Mouse (Mus musculus): ENCODE measurements around the gene Shf. TPM values are rescaled to one million over a fixed set of nuclear protein-coding genes. Genes with fewer than 3 reads are reported as not detected.
A peak's percentile ranks its signal among the peaks of the same experiment; 100 is the strongest.
"Not testable (repeated sequence)": the region's sequence is repeated elsewhere in the genome, so short reads cannot be mapped to it uniquely, and the experiment has no call there.

The Shf gene
- polyA plus RNA-seq, 1 experiment from 2014 or later: 3.6 TPM

DNA sequence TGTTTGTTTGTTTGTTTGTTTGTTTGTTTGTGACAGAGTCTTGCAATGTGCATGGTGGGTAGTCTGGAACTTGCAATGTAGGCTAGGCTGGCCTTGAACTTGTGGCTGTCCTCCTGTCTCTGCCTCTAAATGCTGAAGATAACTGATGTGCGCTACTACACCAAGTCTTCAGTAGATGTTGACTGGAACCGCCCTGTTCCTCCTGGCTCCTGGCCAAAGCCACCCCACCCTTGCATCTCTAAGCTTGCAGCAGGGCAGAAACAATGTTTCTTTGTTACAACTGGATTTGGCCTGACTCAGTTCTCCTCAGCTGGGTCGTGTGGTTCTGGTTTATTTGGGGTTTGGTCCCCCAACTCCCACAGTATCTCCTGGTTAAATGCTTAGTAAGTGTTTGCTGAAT lies 34.8 kb downstream of the Shf start:
- no peak overlapping the region for H3K9ac ChIP-seq
- no peaks in the 10 kb centered on the region for H3K36me3 ChIP-seq
- H3K9me3 ChIP-seq: no peaks in the 10 kb centered on the region
- no peak overlapping the region for H3K4me3 ChIP-seq (replicated peaks)
- H3K27ac ChIP-seq: no peak overlapping the region
- no peak overlapping the region for H3K4me2 ChIP-seq (replicated peaks)
- no peaks in the 10 kb centered on the region for H3K4me1 ChIP-seq (replicated peaks)
- peak; percentile 52; the same call in 1 of the 2 replicates for ATAC-seq
- WGBS: 56% methylated on average over 3 of the region's 3 CpGs
- H3K27me3 ChIP-seq (replicated peaks): no peaks in the 10 kb centered on the region

- no peak overlapping the region for H3K9ac ChIP-seq
- H3K9me3 ChIP-seq: no peaks in the 10 kb centered on the region
- WGBS: 85% methylated on average over 3 of the region's 3 CpGs
- no peak overlapping the region for H3K4me2 ChIP-seq (replicated peaks)
- no peaks in the 10 kb centered on the region for H3K36me3 ChIP-seq
- no peak overlapping the region for H3K4me3 ChIP-seq (replicated peaks)
- no peaks in the 10 kb centered on the region for H3K27me3 ChIP-seq (replicated peaks)
- H3K4me1 ChIP-seq (replicated peaks): no peaks in the 10 kb centered on the region
- ATAC-seq: no peak
- no peak overlapping the region for H3K27ac ChIP-seq
Observed at GRCm38 (mm10) chr2:122332222-122332621, 36.7 kb downstream of the Shf start.

- not testable (repeated sequence) for H3K27ac ChIP-seq; H3K36me3 ChIP-seq; H3K4me3 ChIP-seq (replicated peaks); H3K27me3 ChIP-seq (replicated peaks); H3K4me1 ChIP-seq (replicated peaks); H3K9ac ChIP-seq; H3K9me3 ChIP-seq; H3K4me2 ChIP-seq (replicated peaks); ATAC-seq
- WGBS: 84% methylated on average over 6 of the region's 6 CpGs
Observed at GRCm38 (mm10) chr2:122330317-122330716, 38.6 kb downstream of the Shf start.

DNA sequence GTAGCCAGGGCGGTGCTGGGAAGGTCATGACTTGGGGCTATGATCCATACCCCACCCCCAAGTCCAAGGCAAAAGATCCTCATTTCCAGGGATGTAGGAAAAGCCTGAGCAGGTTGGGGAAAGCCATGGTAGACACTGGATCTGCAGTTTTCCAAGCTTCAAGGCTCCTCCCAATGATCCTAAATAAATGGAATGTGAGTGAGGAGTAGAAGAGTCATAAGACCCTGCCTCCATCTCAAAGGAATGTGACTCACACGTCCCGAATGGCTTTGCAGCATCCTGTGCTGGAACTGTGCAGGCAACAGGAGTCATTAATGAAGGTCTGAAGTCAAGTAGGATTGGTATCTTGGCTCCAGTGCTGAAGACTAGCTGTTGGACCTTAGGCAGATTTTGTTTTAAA lies 41.0 kb downstream of the Shf start:
- no peaks in the 10 kb centered on the region for H3K4me1 ChIP-seq (replicated peaks)
- 58% methylated on average over 3 of the region's 3 CpGs for WGBS
- no peak for ATAC-seq
- no peaks in the 10 kb centered on the region for H3K36me3 ChIP-seq
- H3K4me2 ChIP-seq (replicated peaks): no peak overlapping the region
- H3K9me3 ChIP-seq: no peaks in the 10 kb centered on the region
- no peak overlapping the region for H3K9ac ChIP-seq
- H3K27ac ChIP-seq: no peak overlapping the region
- H3K27me3 ChIP-seq (replicated peaks): no peaks in the 10 kb centered on the region
- no peak overlapping the region for H3K4me3 ChIP-seq (replicated peaks)

DNA sequence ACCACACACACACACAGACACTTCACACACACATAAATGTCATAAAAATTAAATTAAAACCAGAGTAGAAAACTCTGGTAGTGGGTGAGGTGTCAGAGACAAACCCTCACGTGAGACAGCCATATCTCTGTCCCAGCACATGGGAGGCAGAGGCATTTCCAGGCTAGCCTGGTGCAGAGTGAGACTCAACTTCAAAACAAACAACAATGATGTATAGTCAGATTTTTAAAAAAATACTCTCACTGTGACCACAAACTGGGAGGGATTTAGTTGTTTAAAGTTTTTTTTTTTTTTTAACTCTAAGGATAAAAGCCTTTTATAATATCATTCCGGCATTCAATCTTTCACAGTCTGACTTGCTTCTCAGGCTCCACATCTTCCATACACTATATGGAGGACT lies 43.6 kb downstream of the Shf start:
- WGBS: 63% methylated on average over 2 of the region's 2 CpGs
- H3K36me3 ChIP-seq: no peaks in the 10 kb centered on the region
- ATAC-seq: no peak
- no peaks in the 10 kb centered on the region for H3K4me1 ChIP-seq (replicated peaks)
- H3K4me2 ChIP-seq (replicated peaks): no peak overlapping the region
- no peaks in the 10 kb centered on the region for H3K9me3 ChIP-seq
- no peak overlapping the region for H3K4me3 ChIP-seq (replicated peaks)
- H3K9ac ChIP-seq: no peak overlapping the region
- no peaks in the 10 kb centered on the region for H3K27me3 ChIP-seq (replicated peaks)
- no peak overlapping the region for H3K27ac ChIP-seq

- Histone ChIP-seq H3K36me3 (no peaks in the 10 kb centered on the region), H3K9me3 (no peaks in the 10 kb centered on the region), H3K27me3 (replicated peaks) (no peaks in the 10 kb centered on the region), H3K27ac (no peak overlapping the region), H3K9ac (no peak overlapping the region), H3K4me3 (replicated peaks) (no peak overlapping the region), H3K4me2 (replicated peaks) (no peak overlapping the region), H3K4me1 (replicated peaks) (no peaks in the 10 kb centered on the region)
- WGBS: 78% methylated on average over 3 of the region's 3 CpGs
- ATAC-seq: no peak
Observed at GRCm38 (mm10) chr2:122324586-122324985, 44.4 kb downstream of the Shf start.

DNA sequence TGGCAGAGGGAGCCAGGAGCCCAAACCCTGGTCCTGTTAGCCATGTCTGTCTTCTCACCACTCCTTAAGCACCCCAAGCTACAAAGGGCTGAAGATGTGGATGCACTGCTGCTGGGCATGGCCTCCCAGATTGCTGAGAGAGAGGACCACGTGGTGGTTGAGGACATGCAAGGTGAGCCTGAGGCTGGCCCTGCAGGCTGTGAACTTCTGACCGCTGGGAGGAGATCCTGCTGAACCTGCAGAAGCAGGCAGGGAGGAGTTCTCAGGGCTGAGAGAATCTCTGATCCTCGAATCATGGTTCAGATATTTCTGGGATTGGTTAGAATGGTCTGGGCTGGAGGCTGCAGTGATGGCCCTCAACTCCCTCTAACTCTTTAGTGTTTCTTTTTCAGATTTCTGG lies 45.0 kb downstream of the Shf start:
- Histone ChIP-seq H3K4me1 (replicated peaks) (no peaks in the 10 kb centered on the region), H3K27ac (no peak overlapping the region), H3K36me3 (no peaks in the 10 kb centered on the region), H3K4me2 (replicated peaks) (no peak overlapping the region), H3K9ac (no peak overlapping the region), H3K27me3 (replicated peaks) (no peaks in the 10 kb centered on the region), H3K9me3 (no peaks in the 10 kb centered on the region), H3K4me3 (replicated peaks) (no peak overlapping the region)
- 55% methylated on average over 3 of the region's 3 CpGs for WGBS
- no peak for ATAC-seq

DNA sequence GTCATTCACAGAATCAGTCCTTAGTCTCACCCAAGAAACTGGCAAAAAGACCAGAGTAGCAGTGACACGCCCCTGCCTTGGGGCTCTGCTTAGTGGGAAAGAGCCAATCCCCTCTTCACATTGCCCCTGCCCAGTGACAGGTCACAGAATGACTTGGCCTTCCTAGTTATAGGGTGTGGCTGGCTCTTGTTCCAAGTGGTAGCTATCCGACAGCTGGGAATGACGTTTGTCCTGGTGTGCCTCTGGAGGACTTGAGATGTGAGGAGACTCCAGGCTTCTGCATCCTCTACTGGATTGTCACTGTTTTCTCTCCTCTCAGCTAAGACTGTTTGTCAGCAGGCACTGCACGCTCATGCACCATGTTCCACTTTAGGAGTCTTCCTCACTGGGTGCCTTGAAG lies 51.6 kb downstream of the Shf start:
- ATAC-seq: no peak
- Histone ChIP-seq H3K27me3 (replicated peaks) (peaks cover 24% of the 10 kb centered on the region), H3K4me3 (replicated peaks) (no peak overlapping the region), H3K4me2 (replicated peaks) (no peak overlapping the region), H3K9me3 (no peaks in the 10 kb centered on the region), H3K4me1 (replicated peaks) (peaks cover 11% of the 10 kb centered on the region), H3K9ac (no peak overlapping the region), H3K27ac (no peak overlapping the region), H3K36me3 (no peaks in the 10 kb centered on the region)
- 61% methylated on average over 4 of the region's 4 CpGs for WGBS

DNA sequence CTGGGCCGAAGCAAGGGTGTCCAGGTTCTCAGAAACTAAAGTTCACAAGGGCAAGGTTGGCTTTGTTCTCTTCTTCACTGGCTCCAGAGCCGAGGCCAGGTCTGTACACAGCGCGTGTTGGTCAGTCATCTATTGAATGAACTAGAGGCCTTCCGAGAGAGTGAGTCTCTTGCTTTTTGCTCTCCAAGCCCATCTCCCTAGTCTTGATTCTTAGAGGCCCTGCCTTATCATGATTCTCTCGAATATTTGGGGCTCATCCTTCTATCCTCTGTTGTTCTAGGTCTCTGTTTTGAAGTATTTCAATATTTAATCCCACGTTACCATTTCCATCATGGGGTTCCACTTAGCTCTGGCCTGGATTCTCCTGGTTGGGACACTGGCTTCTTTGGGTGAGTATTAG lies 53.6 kb downstream of the Shf start, which contains the start of gene Duox1:
Duox1 (plus strand) TSS at position 301 of the 400 bp plus-strand sequence.
- WGBS: 90% methylated on average over 7 of the region's 7 CpGs
- H3K27me3 ChIP-seq (replicated peaks): peaks cover 36% of the 10 kb centered on the region
- ATAC-seq: no peak

DNA sequence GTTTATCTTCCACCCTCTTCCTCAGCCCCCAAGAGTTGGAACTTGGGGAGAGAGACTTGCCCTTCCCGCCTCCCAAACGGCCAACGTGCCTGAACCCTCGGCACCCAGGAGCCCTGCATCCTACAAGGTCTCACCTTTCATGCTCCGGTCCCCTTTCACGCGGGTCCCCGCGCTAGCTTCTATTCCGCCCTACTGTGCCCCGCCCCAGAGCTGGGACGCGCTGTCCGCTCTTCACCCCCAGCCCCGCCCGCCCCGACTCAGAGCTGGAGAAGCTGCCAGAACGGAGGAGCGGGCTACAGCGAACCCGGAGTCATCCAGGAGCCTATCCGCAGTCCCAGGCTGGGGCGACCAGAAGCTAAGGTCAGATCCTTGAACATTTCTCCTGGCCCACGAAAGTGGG lies 55.4 kb downstream of the Shf start, which contains the start of gene Duoxa1:
Duoxa1 (minus strand) TSS at position 195 of the 400 bp plus-strand sequence.
- peak within 1 kb of the TSS; percentile 29 for H3K4me3 ChIP-seq (replicated peaks)
- no peaks in the 10 kb centered on the region for H3K36me3 ChIP-seq
- H3K27me3 ChIP-seq (replicated peaks): peaks cover 45% of the 10 kb centered on the region
- no peak within 1 kb of the TSS for H3K9ac ChIP-seq
- WGBS: 4% methylated on average over 24 of the region's 24 CpGs
- no peaks in the 10 kb centered on the region for H3K9me3 ChIP-seq
- ATAC-seq: peak; percentile 62
- H3K4me2 ChIP-seq (replicated peaks): peak within 1 kb of the TSS; percentile 69
- H3K27ac ChIP-seq: no peak within 1 kb of the TSS
- peaks cover 11% of the 10 kb centered on the region for H3K4me1 ChIP-seq (replicated peaks)

More for the DNA sequence above, 53.6 kb downstream of the Shf start, which contains the start of gene Duox1:
- no peak within 1 kb of the TSS for H3K4me3 ChIP-seq (replicated peaks)
- H3K9me3 ChIP-seq: no peaks in the 10 kb centered on the region
- H3K36me3 ChIP-seq: no peaks in the 10 kb centered on the region
- H3K9ac ChIP-seq: no peak within 1 kb of the TSS
- H3K4me1 ChIP-seq (replicated peaks): peaks cover 11% of the 10 kb centered on the region
- no peak within 1 kb of the TSS for H3K4me2 ChIP-seq (replicated peaks)
- no peak within 1 kb of the TSS for H3K27ac ChIP-seq

DNA sequence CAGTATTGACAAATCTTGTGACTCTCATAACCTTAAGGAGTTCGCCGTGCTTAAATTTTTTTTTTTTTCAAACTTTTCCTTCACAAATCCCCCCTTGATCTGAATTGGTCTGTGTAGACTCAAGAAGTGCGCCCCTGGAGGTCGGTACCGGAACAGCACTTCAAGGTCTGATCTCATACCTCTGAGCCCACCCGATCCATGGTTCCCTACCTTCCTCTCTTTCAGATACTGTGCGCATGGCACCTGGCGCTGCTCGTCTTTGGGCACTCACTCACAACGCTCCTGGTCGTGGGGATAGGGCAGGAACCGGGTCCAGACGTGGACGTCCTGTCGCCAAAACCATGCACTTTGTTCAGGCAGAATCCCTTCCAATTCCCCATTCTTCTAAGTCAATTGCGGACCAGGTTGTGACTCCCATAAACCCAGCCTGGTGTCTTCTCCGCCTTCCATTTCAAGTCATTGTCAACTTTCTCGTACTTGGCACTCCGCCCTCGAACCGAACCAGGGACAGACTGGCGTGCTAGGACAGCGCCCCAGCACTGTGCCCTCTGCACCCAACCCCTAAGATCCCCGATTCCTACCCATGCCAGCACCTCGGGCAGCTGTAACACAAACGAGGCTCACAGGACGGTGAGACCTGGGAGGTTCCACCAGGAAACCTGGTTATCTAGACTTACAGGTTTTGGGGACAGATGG lies 56.1 kb downstream of the Shf start:
- H3K36me3 ChIP-seq: no peaks in the 10 kb centered on the region
- peak; percentile 72 for ATAC-seq
- peak overlapping the region; percentile 29 for H3K4me3 ChIP-seq (replicated peaks)
- no peak overlapping the region for H3K9ac ChIP-seq
- H3K4me2 ChIP-seq (replicated peaks): peak overlapping the region; percentile 69
- H3K27ac ChIP-seq: no peak overlapping the region
- peaks cover 47% of the 10 kb centered on the region for H3K27me3 ChIP-seq (replicated peaks)
- 4% methylated on average over 27 of the region's 27 CpGs for WGBS
- H3K9me3 ChIP-seq: no peaks in the 10 kb centered on the region
- H3K4me1 ChIP-seq (replicated peaks): peaks cover 11% of the 10 kb centered on the region

GRCm38 (mm10) chr2:122311561-122311960 lies 57.4 kb downstream of the Shf start:
- no peak for ATAC-seq
- Histone ChIP-seq H3K27ac (no peak overlapping the region), H3K36me3 (no peaks in the 10 kb centered on the region), H3K4me1 (replicated peaks) (peaks cover 11% of the 10 kb centered on the region), H3K4me3 (replicated peaks) (no peak overlapping the region), H3K9me3 (no peaks in the 10 kb centered on the region), H3K9ac (no peak overlapping the region), H3K4me2 (replicated peaks) (no peak overlapping the region), H3K27me3 (replicated peaks) (peaks cover 56% of the 10 kb centered on the region)
- WGBS: 65% methylated on average over 2 of the region's 2 CpGs

- H3K4me1 ChIP-seq (replicated peaks): peaks cover 11% of the 10 kb centered on the region
- H3K27ac ChIP-seq: no peak overlapping the region
- no peaks in the 10 kb centered on the region for H3K9me3 ChIP-seq
- no peak overlapping the region for H3K4me2 ChIP-seq (replicated peaks)
- no peaks in the 10 kb centered on the region for H3K36me3 ChIP-seq
- no peak overlapping the region for H3K9ac ChIP-seq
- no peak for ATAC-seq
- peaks cover 62% of the 10 kb centered on the region for H3K27me3 ChIP-seq (replicated peaks)
- H3K4me3 ChIP-seq (replicated peaks): no peak overlapping the region
- WGBS: 40% methylated on average over 3 of the region's 3 CpGs
Observed at GRCm38 (mm10) chr2:122309647-122310046, 59.3 kb downstream of the Shf start.

Data from intestine, embryonic 15.5 days (tissue).